Mouse (Mus musculus): ENCODE data around the gene Fkbp14.

The Fkbp14 gene

GRCm38 (mm10) chr6:54597208-54597607 is at the start of gene Fkbp14:
Fkbp14 (minus strand) TSS chr6:54597308.
- no peak for DNase-seq (ENCODE audit: low read depth, low spot score)

- no peak for DNase-seq (ENCODE audit: low read depth, low spot score)
Observed at GRCm38 (mm10) chr6:54643181-54643580, 46.1 kb upstream of the Fkbp14 start.

- DNase-seq (ENCODE audit: low read depth, low spot score): no peak
Observed at GRCm38 (mm10) chr6:54641953-54642352, 44.8 kb upstream of the Fkbp14 start.

- no peak for DNase-seq (ENCODE audit: low read depth, low spot score)
Observed at GRCm38 (mm10) chr6:54639877-54640276, 42.8 kb upstream of the Fkbp14 start.

GRCm38 (mm10) chr6:54631462-54631861 is 34.4 kb upstream of the Fkbp14 start:
- DNase-seq (ENCODE audit: low read depth, low spot score): peak; percentile 50

- DNase-seq (ENCODE audit: low read depth, low spot score): peak; percentile 60
Observed at GRCm38 (mm10) chr6:54629734-54630133, 32.6 kb upstream of the Fkbp14 start.

GRCm38 (mm10) chr6:54628381-54628780 is 31.3 kb upstream of the Fkbp14 start:
- DNase-seq (ENCODE audit: low read depth, low spot score): no peak

- DNase-seq (ENCODE audit: low read depth, low spot score): no peak
Observed at GRCm38 (mm10) chr6:54620357-54620756, 23.2 kb upstream of the Fkbp14 start.

GRCm38 (mm10) chr6:54619530-54619929 is 22.4 kb upstream of the Fkbp14 start:
- DNase-seq (ENCODE audit: low read depth, low spot score): no peak

- no peak for DNase-seq (ENCODE audit: low read depth, low spot score)
Observed at GRCm38 (mm10) chr6:54617363-54617762, 20.3 kb upstream of the Fkbp14 start.

GRCm38 (mm10) chr6:54606241-54606640 is 9.1 kb upstream of the Fkbp14 start:
- no peak for DNase-seq (ENCODE audit: low read depth, low spot score)

GRCm38 (mm10) chr6:54604001-54604715 is 7.0 kb upstream of the Fkbp14 start:
- DNase-seq (ENCODE audit: low read depth, low spot score): no peak

GRCm38 (mm10) chr6:54602891-54603290 is 5.8 kb upstream of the Fkbp14 start:
- no peak for DNase-seq (ENCODE audit: low read depth, low spot score)

- no peak for DNase-seq (ENCODE audit: low read depth, low spot score)
Observed at GRCm38 (mm10) chr6:54600681-54601347, 3.7 kb upstream of the Fkbp14 start.

- DNase-seq (ENCODE audit: low read depth, low spot score): no peak
Observed at GRCm38 (mm10) chr6:54597711-54598110, 603 bp upstream of the Fkbp14 start.

- DNase-seq (ENCODE audit: low read depth, low spot score): no peak
Observed at GRCm38 (mm10) chr6:54595330-54595878, 1.7 kb downstream of the Fkbp14 start.

- peak; percentile 81 for DNase-seq (ENCODE audit: low read depth, low spot score)
Observed at GRCm38 (mm10) chr6:54594469-54595329, 2.4 kb downstream of the Fkbp14 start, which contains the start of gene Plekha8. Plekha8 (plus strand) TSS chr6:54595111.

- no peak for DNase-seq (ENCODE audit: low read depth, low spot score)
Observed at GRCm38 (mm10) chr6:54593766-54594468, 3.2 kb downstream of the Fkbp14 start.

GRCm38 (mm10) chr6:54592938-54593535 is 4.1 kb downstream of the Fkbp14 start:
- peak; percentile 85 for DNase-seq (ENCODE audit: low read depth, low spot score)

- no peak for DNase-seq (ENCODE audit: low read depth, low spot score)
Observed at GRCm38 (mm10) chr6:54591778-54592177, 5.3 kb downstream of the Fkbp14 start.

- no peak for DNase-seq (ENCODE audit: low read depth, low spot score)
Observed at GRCm38 (mm10) chr6:54590691-54591090, 6.4 kb downstream of the Fkbp14 start.
